Mouse (Mus musculus) C2C12 (cell line): ENCODE measurements around the gene Ttll10. TPM values are rescaled to one million over a fixed set of nuclear protein-coding genes. Genes with fewer than 3 reads are reported as not detected.

Source experiments
- H3K27me3 ChIP-seq: one replicate; pipeline ENCODE4 v1.6.1; 2011; ENCODE audit not compliant: control insufficient read depth, insufficient read depth, insufficient read length
- H3K36me3 ChIP-seq: one replicate; pipeline ENCODE4 v1.6.1; 2011; ENCODE audit not compliant: control insufficient read depth, insufficient read depth
- H3K4me3 ChIP-seq: one replicate; pipeline ENCODE4 v1.5.1; 2011; ENCODE audit warnings: mild to moderate bottlenecking, control low read depth; ENCODE audit not compliant: poor library complexity, insufficient read depth, severe bottlenecking
- H3K79me2 ChIP-seq: one replicate; pipeline ENCODE4 v1.6.1; 2011; ENCODE audit not compliant: control insufficient read depth, insufficient read depth
- H3K79me3 ChIP-seq: one replicate; pipeline ENCODE4 v1.6.1; 2011; ENCODE audit warnings: low read depth, control low read depth
- H3ac ChIP-seq: one replicate; pipeline ENCODE3; 2011; ENCODE audit warnings: low read depth; ENCODE audit not compliant: control insufficient read depth, insufficient read length
- CEBPB ChIP-seq: IDR thresholded peaks from one replicate; pipeline ENCODE4 v1.6.1; 2011; ENCODE audit warnings: low read depth, mild to moderate bottlenecking, control low read depth, moderate library complexity
- CTCF ChIP-seq: IDR thresholded peaks from one replicate; pipeline ENCODE4 v1.5.1; 2011; ENCODE audit not compliant: control insufficient read depth, insufficient read depth, insufficient read length
- FOSL1 ChIP-seq: IDR thresholded peaks from one replicate; pipeline ENCODE4 v1.8.0; 2011; ENCODE audit warnings: mild to moderate bottlenecking, low read length; ENCODE audit not compliant: poor library complexity, insufficient read depth, severe bottlenecking
- MAX ChIP-seq: IDR thresholded peaks from one replicate; pipeline ENCODE4 v1.6.1; 2011; ENCODE audit warnings: mild to moderate bottlenecking, control low read depth
- MYOD1 ChIP-seq: IDR thresholded peaks from one replicate; pipeline ENCODE4 v1.6.1; 2011; ENCODE audit warnings: low read depth; ENCODE audit not compliant: control insufficient read depth, insufficient read length
- MYOG ChIP-seq: IDR thresholded peaks from one replicate; pipeline ENCODE4 v1.6.1; 2011; ENCODE audit not compliant: control insufficient read depth, insufficient read length; ENCODE audit errors: extremely low read depth
- USF1 ChIP-seq: IDR thresholded peaks from one replicate; pipeline ENCODE4 v1.6.1; 2011; ENCODE audit warnings: low read depth, mild to moderate bottlenecking, control low read depth, moderate library complexity
- polyA plus RNA-seq: library from polyadenylated mRNA; unstranded; fragments of >200 nt; fragmentation: generic; extraction: Trizol; gene quantifications from one replicate; pipeline ENCODE4 v1.2.1, GENCODE M21; 2012; ENCODE audit warnings: missing spikeins

Gene Ttll10
- polyA plus RNA-seq, 1 experiment: not detected

DNA sequence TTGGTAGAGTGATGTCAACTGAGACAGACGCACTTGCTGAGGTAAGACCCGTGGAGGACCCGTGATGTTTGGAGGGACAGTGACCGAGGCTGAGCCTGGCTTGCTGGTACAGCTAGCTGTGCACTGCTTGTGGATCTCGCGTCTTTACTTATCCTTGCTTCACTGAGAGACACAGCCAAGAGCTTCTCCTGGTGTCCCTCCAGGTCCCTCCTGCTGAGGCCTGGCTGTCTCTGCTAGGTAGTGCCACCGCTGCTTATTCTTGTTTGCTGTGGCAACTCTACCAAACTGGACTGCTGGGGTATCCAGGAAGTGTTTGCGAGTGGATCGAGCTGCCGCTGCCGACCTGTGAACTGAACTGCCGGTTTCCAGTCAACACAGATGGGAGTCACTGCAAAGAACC, 39.4 kb downstream of the Ttll10 start:
- H3K79me2 ChIP-seq: no peaks in the 10 kb centered on the region
- H3K4me3 ChIP-seq: no peak overlapping the region
- H3ac ChIP-seq: no peak overlapping the region
- TF ChIP-seq MYOD1: no peak
- TF ChIP-seq MAX: no peak
- TF ChIP-seq USF1: no peak
- TF ChIP-seq CTCF: no peak
- no peak for TF ChIP-seq CEBPB
- TF ChIP-seq FOSL1: no peak
- TF ChIP-seq MYOG: no peak
- H3K79me3 ChIP-seq: no peaks in the 10 kb centered on the region
- no peaks in the 10 kb centered on the region for H3K27me3 ChIP-seq
- H3K36me3 ChIP-seq: peaks cover 6% of the 10 kb centered on the region

DNA sequence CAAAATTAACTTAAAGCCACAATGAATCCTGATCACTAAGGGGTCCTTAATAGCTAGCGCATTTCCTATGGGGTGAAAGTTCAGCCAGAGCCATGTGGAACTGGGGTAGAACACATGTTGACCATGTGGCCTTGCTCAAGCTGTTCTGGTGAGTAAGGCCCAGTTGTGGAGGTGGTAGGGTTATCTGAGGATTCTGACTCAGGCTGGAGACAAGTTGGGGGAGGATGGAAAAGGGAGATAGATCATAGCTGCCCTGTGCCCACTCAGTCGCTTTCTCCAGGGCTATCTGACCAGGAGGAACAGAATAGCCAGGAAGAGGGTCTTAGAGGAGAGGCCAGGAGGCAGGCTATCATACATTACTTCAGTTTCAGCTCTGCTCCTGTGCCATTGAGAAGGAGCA, 44.8 kb downstream of the Ttll10 start:
- H3K4me3 ChIP-seq: no peak overlapping the region
- H3K36me3 ChIP-seq: peaks cover 36% of the 10 kb centered on the region
- no peaks in the 10 kb centered on the region for H3K27me3 ChIP-seq
- TF ChIP-seq MAX (no peak), MYOD1 (no peak), CTCF (no peak), USF1 (no peak), FOSL1 (no peak), MYOG (no peak), CEBPB (no peak)
- no peaks in the 10 kb centered on the region for H3K79me3 ChIP-seq
- no peaks in the 10 kb centered on the region for H3K79me2 ChIP-seq
- no peak overlapping the region for H3ac ChIP-seq

GRCm38 (mm10) chr4:156013637-156014036, 45.6 kb downstream of the Ttll10 start, which contains the start of gene Tnfrsf4:
TSS of gene Tnfrsf4 (plus strand) at chr4:156013843.
- no peak within 1 kb of the TSS for H3K4me3 ChIP-seq
- H3K79me2 ChIP-seq: no peaks in the 10 kb centered on the region
- no peak within 1 kb of the TSS for H3ac ChIP-seq
- no peaks in the 10 kb centered on the region for H3K79me3 ChIP-seq
- no peak for TF ChIP-seq FOSL1
- no peak for TF ChIP-seq CTCF
- TF ChIP-seq CEBPB: no peak
- no peak for TF ChIP-seq USF1
- no peak for TF ChIP-seq MYOD1
- TF ChIP-seq MAX: no peak
- TF ChIP-seq MYOG: no peak
- no peaks in the 10 kb centered on the region for H3K27me3 ChIP-seq
- H3K36me3 ChIP-seq: peaks cover 44% of the 10 kb centered on the region

DNA sequence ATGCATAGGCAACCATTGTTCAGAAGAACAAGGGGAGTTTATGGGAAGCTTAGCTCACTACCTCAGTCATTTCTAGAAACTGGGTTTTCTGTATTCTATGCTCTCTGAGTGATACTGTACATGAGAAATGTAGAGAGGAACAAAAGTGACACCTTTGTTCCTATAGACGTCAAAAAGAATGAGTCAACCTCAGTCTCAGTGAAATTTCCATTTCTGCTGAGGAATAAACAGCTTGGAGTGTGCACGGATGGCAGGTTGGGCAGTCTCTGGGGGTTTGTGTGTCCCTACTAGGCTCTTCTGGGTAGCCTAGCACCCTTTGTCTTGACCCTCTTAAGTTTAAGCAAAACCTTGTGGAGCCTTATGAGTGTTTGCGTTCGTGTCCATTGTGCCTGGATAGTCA, 50.8 kb downstream of the Ttll10 start:
- H3K4me3 ChIP-seq: no peak overlapping the region
- peaks cover 80% of the 10 kb centered on the region for H3K36me3 ChIP-seq
- no peaks in the 10 kb centered on the region for H3K79me2 ChIP-seq
- H3ac ChIP-seq: no peak overlapping the region
- H3K79me3 ChIP-seq: no peaks in the 10 kb centered on the region
- TF ChIP-seq MYOD1: no peak
- no peak for TF ChIP-seq MAX
- no peak for TF ChIP-seq USF1
- TF ChIP-seq FOSL1: no peak
- no peak for TF ChIP-seq CTCF
- TF ChIP-seq MYOG: no peak
- TF ChIP-seq CEBPB: no peak
- no peaks in the 10 kb centered on the region for H3K27me3 ChIP-seq

GRCm38 (mm10) chr4:156004109-156004508, 55.1 kb downstream of the Ttll10 start:
- no peak for TF ChIP-seq CTCF
- Histone ChIP-seq H3K27me3 (no peaks in the 10 kb centered on the region), H3K79me3 (no peaks in the 10 kb centered on the region), H3K36me3 (peaks cover 82% of the 10 kb centered on the region), H3K4me3 (no peak overlapping the region), H3K79me2 (no peaks in the 10 kb centered on the region), H3ac (no peak overlapping the region)

DNA sequence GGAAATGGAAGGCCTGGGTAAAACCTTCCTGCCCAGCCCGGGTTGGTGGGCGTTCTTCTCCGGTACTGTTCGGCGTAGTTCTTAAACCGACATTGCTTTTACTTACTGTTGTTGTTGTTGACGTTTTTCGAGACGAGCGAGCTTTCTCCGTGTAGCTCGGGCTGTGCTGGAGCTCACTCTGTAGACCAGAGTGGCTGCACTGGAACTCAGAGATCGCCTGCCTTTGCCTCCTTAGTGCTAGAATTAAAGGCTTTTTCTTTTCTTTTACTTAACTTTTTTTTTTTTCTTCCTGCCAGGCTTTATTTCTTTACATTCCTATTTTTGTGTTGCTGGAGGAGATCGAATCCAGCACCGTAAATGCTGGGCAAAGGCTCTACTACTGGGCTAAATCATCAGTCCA, 65.6 kb downstream of the Ttll10 start:
- Histone ChIP-seq H3K27me3 (no peaks in the 10 kb centered on the region), H3K79me2 (peaks cover 59% of the 10 kb centered on the region), H3ac (peak overlapping the region; percentile 87), H3K4me3 (peak overlapping the region; percentile 96), H3K79me3 (peaks cover 43% of the 10 kb centered on the region), H3K36me3 (peaks cover 22% of the 10 kb centered on the region)
- TF ChIP-seq FOSL1: no peak
- TF ChIP-seq USF1: no peak
- TF ChIP-seq MAX: no peak
- TF ChIP-seq CEBPB: no peak
- TF ChIP-seq MYOD1: no peak
- TF ChIP-seq MYOG: no peak
- TF ChIP-seq CTCF: no peak
